Mouse (Mus musculus): ENCODE data around the gene Cmip.

Gene Cmip

GRCm38 (mm10) chr8:117329167-117329566 lies 72.3 kb downstream of the Cmip start:
- DNase-seq: no peak

- no peak for DNase-seq
Measured at GRCm38 (mm10) chr8:117329903-117330302, 73.0 kb downstream of the Cmip start.

DNA sequence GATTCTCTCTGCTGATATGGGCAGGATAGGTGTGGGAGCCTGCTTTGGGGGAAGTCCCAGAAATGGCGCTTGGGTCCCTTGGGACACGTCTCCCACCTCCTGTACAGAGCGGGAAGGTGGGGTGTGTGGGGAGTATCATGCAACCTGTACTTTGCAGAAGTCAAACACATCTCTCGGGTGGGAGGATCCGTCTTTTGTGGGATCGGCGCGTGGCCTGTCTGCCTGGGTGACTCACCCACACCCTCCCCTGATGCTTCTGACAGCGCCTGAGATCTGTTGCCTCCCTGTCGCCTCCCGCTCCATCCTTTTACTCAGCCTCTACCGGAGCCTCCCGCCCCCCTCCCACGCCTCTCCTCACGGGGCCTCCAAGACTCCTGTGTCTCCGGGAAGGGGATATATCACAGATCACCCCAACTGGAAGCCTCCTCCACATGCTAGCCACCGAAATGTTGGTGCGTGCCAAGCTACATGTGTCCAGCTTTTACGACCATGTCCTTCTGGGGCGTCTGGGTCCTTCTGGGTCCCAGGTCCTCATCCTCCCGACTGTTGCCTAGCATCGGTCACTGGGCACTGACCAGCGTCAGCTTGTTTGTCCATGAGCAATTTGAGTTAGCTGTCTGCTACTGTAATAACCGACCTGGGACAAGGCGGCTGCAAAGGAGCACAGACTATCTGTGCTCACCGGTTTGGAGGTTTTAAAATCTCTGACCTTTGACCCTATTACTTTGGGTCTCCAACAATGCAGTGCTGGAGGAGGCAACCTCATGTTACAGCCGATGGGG lies 75.6 kb downstream of the Cmip start:
- no peak for DNase-seq

DNA sequence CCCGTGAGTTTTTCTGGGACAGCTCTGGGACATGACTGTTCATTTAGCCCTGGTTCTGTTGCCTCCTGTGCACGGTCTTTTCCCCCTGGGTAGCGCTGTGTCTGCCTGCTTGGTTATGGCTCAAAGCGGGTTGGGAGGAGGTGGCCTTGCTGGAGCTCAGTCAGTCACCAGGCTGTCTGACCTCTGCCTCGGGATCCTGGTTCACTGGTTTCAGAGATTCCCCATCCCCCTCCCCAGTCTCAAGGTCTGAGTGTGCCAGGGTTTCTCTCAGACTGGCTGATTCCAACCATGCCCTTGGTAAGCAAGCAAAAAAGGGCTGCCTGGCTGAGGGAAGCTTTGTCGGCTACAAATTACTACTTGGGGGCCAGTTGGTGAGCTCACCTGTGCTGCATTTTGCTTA lies 76.8 kb downstream of the Cmip start:
- peak; percentile 96 for DNase-seq

GRCm38 (mm10) chr8:117334058-117334747 lies 77.3 kb downstream of the Cmip start:
- peak; percentile 79 for DNase-seq

DNA sequence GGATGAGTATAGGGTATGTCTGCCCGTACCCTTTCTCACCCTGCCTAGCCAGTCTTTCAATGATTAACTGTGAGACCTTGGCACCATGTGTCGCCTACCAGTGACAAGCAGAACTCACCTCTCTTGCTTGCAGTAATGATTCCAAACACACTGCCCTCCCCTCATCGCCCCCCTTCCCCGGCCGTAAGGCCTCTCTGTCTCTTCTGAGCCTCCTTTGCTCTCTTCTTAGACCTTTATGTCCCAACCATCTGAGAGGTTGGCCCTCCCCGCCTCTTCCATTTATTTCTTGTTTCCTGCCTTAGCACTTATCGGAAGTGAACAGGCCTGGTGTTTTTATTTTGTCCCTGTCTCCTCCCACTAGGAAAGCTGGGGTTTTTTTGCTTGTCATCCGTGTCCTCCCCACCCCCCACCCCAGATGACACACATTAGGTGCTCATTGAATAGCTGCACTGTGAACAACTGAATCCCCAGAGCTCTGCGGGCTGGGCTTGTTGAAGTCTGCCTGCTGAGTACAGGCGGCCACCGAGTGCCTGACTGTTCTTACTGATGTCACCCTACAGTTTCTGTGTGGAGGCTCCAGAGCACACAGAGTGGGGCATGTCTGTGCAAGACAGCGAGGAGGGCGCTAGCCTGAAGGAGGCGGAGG lies 78.0 kb downstream of the Cmip start:
- peak; percentile 87 for DNase-seq

DNA sequence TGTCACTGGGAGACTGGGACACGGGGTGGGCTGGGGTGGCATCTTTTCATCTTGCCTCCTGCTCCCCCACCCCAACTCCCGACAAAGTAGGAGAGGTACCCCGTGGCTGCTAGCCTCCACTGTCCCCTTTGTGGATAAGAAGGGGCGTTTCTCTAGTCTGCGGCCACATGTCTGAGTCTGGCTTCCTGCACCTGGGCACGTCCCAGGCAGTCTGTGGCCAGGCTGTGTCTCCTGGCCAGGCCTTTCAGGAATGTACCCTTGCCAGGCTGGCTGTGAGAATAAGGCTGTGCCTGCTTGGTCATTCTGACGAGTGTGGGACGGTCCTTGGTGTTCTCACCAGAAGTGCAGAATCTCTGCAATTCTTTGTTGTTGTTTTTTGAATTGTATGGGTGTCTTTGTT lies 78.6 kb downstream of the Cmip start:
- peak; percentile 71 for DNase-seq

- DNase-seq: no peak
Measured at GRCm38 (mm10) chr8:117337188-117337587, 80.3 kb downstream of the Cmip start.

- DNase-seq: no peak
Measured at GRCm38 (mm10) chr8:117338678-117339077, 81.8 kb downstream of the Cmip start.

- DNase-seq: peak; percentile 71
Measured at GRCm38 (mm10) chr8:117339296-117339957, 82.6 kb downstream of the Cmip start.

- no peak for DNase-seq
Measured at GRCm38 (mm10) chr8:117339958-117340651, 83.2 kb downstream of the Cmip start.

GRCm38 (mm10) chr8:117340800-117341199 lies 83.9 kb downstream of the Cmip start:
- no peak for DNase-seq

DNA sequence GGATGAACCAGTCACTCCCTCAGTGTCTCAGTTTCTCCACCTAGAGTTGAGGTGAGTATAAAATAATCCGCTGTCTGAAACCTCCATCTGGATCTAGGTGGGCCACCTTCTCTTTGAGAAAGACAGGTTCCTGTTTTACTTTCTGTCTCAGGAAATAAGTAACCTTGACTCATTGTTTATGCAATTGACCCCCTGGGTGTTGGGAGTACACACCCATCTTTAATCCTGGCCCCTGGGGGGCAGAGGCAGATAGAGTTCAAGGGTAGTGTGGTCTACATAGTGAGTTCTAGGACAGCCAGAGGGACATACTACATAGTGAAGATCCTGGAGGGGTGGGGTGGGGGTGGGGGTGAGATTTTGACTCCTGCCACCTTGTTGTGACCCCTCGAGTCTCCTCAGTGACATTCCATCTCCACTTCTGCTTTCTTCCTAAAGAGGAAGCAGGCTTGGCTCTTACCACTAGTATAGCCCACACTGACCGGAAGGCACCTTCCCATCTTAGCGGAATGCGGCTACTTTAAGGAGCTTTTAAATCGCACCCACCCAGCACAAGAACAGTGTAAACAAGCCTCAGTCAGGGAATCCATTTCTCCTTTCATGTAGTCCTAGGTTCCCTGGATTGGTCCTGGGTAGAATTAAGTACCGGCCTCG lies 86.0 kb downstream of the Cmip start:
- DNase-seq: no peak

GRCm38 (mm10) chr8:117343484-117343883 lies 86.6 kb downstream of the Cmip start:
- DNase-seq: no peak

GRCm38 (mm10) chr8:117344899-117345298 lies 88.0 kb downstream of the Cmip start:
- no peak for DNase-seq

DNA sequence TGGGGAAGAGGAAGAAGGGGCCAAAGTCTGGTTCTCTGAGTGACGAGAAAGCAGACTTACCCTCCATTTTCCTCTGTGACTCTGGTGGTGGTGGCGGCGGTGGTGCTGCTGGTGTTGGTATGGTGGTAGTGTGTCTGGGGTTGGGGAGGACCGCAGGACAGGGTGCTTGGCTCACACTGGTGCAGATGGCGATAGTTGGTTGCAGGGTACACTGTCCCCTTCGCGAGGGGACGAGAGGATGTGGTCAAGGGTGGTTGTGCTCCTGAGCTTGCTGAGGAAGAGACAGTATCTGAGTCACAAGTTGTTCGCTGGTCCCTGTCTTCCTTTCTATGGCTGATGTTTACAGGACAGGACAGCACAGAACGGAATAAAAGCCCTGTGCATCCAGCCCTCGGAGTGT lies 88.5 kb downstream of the Cmip start:
- DNase-seq: no peak

GRCm38 (mm10) chr8:117347556-117347955 lies 90.7 kb downstream of the Cmip start:
- peak; percentile 93 for DNase-seq

- DNase-seq: no peak
Measured at GRCm38 (mm10) chr8:117348718-117349394, 92.0 kb downstream of the Cmip start.

DNA sequence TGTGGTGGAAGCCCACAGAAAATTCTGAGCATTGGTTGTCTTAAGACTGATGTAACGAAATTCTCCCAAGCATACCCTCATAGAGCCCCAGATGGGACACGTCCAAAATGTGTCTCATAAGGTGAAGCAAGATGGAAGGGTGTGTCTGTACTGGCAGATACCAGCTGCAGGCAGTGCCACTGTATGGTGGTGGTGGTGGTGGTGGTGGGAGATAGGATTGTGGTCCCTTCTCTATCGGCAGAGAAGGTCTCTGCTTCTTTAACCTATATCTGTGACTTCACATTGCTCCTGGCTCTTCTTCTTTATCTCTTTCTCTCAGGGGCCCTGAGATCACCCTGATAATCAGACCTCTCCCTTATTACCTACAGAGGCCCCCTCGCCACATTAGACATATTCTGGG lies 92.7 kb downstream of the Cmip start:
- DNase-seq: no peak

DNA sequence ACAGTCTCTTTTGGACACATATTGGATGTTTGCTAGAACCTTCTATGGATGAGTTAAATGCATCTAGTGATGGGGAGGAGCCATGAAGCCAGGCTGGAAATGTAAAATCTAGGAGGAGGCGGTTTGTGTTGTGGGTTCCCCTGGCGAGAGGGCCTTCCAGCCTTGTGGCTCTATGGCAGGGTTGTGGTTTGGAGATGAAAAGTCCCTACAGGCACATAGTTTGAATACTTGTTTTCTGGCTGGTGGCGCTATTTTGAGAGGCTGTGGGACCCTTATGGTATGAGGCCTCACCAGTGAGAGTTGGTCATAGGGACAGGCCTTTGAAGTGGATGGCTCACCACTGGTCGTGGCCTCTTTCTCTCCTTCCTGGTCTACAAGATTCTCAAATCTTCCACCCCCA lies 95.2 kb downstream of the Cmip start:
- no peak for DNase-seq

- no peak for DNase-seq
Measured at GRCm38 (mm10) chr8:117355111-117355831, 98.4 kb downstream of the Cmip start.
